Mouse (Mus musculus) heart, postnatal 0 days (tissue): ENCODE measurements around the gene Nav2. TPM values are rescaled to one million over a fixed set of nuclear protein-coding genes. Genes with fewer than 3 reads are reported as not detected.

Experiments used
- ATAC-seq: fragments of 200-750 bp; cut with Nextera tagmentation; 2 replicates; pipeline ENCODE4 v1.8.0; 2017; ENCODE audit warnings: low read depth, moderate number of reproducible peaks, moderate library complexity; ENCODE audit not compliant: insufficient read depth
- DNase-seq: peaks from one replicate; pipeline ENCODE4 v3.0.0-alpha.2; 2016; ENCODE audit warnings: low spot score
- H3K27ac ChIP-seq: fragments of 300-500 bp; sonication (generic); 2 replicates; pipeline ENCODE4 v1.5.1; 2014; ENCODE audit warnings: low read depth, mild to moderate bottlenecking
- H3K27me3 ChIP-seq: fragments of 300-500 bp; sonication (generic); 2 replicates; pipeline ENCODE4 v1.6.1; 2014; ENCODE audit warnings: low read length, mixed read lengths; ENCODE audit not compliant: control insufficient read depth, insufficient read depth
- H3K36me3 ChIP-seq: fragments of 300-500 bp; sonication (generic); replicated peaks from 2 replicates; pipeline ENCODE4 v1.6.1; 2014; ENCODE audit warnings: low read length, mixed read lengths; ENCODE audit not compliant: control insufficient read depth, insufficient read depth
- H3K4me1 ChIP-seq: fragments of 300-500 bp; sonication (generic); 2 replicates; pipeline ENCODE4 v1.6.1; 2014; ENCODE audit warnings: antibody characterized with exemption; ENCODE audit not compliant: control insufficient read depth, insufficient read depth
- H3K4me2 ChIP-seq: fragments of 300-500 bp; sonication (generic); 2 replicates; pipeline ENCODE4 v1.6.1; 2014; ENCODE audit warnings: low read depth, mild to moderate bottlenecking, low read length, moderate library complexity
- H3K4me3 ChIP-seq: fragments of 300-500 bp; sonication (generic); 2 replicates; pipeline ENCODE4 v1.5.1; 2014; ENCODE audit warnings: low read depth, low read length
- H3K9ac ChIP-seq: fragments of 300-500 bp; sonication (generic); replicated peaks from 2 replicates; pipeline ENCODE4 v1.6.1; 2014; ENCODE audit warnings: low read depth, low read length, mixed read lengths
- H3K9me3 ChIP-seq: fragments of 300-500 bp; sonication (generic); replicated peaks from 2 replicates; pipeline ENCODE4 v1.6.1; 2016; ENCODE audit warnings: low read length; ENCODE audit not compliant: control insufficient read depth
- CTCF ChIP-seq: IDR thresholded peaks from 2 replicates; pipeline ENCODE4 v1.5.1; 2016; ENCODE audit warnings: antibody characterized with exemption, control low read depth, low read depth
- EP300 ChIP-seq: IDR thresholded peaks from 2 replicates; pipeline ENCODE4 v1.6.1; 2016; ENCODE audit warnings: antibody characterized with exemption, low read depth
- WGBS: fragments of 180-500 bp; shearing (Covaris S2); extraction: QIAGEN DNeasy Blood & Tissue Kit; methylation state at CpG from one replicate; pipeline ENCODE4 v1.1.7; 2014; 5-methylcytosine and 5-hydroxymethylcytosine counted together
- polyA plus RNA-seq: library from polyadenylated mRNA; unstranded; fragments of >200 nt; fragmentation: Nextera tagmentation; extraction: Ambion mirVana; gene quantifications from 2 replicates; pipeline ENCODE4 v1.2.1, GENCODE M21; 2015
- total RNA-seq: library from RNA; depleted of rRNA; stranded (reverse); fragments of >200 nt; gene quantifications from 2 replicates; pipeline ENCODE4 v1.2.3, GENCODE M21; 2014; ENCODE audit warnings: low replicate concordance

Gene Nav2
- total and polyA plus RNA-seq, 2 experiments from 2014 or later, result 22.8 to 77.9 TPM

DNA sequence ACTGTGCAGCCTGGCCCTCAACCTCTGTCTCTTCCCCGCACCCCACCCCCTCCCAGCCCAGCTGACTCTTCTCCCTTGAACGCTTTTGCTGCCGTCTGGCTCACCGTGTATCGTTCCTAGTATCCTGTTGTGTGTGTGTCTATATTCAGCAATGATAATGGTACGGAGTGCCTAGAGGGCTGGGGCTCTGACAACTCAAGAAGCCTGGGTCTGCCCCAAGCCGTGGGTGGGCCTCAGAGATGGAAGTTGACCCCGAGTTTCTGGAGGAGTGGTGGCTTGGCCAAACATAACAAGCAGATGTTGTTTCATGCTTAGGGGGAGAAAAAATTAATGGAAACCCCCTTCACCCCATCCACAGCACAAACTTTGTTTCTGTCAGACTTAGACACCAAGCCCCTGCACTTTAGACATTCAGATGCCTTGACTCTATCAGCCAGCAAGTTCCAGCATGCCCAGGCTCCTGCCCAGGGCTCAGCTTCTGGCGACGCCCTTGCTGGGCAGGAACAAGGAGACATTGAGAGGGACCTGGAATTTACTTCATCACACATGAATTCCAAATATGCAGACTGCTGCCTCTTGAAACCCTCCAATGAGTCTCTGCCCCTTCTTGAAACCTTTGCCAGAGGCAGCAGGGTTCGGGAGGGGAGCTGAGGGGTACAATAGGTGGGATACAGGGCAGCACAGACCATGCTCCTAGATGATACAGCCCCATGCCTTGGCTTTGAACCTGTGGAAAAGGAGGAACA is 644.9 kb downstream of the Nav2 start:
- Histone ChIP-seq H3K27ac (peak overlapping the region; percentile 62), H3K9me3 (no peaks in the 10 kb centered on the region), H3K4me1 (peaks cover 14% of the 10 kb centered on the region), H3K36me3 (peaks cover 60% of the 10 kb centered on the region), H3K27me3 (no peaks in the 10 kb centered on the region), H3K9ac (peak overlapping the region; percentile 18; the same call in 1 of the 2 replicates), H3K4me3 (no peak overlapping the region), H3K4me2 (no peak overlapping the region)
- ATAC-seq, result no peak
- no peak for DNase-seq
- 19% methylated on average over 11 of the region's 11 CpGs for WGBS
- no peak for TF ChIP-seq CTCF
- TF ChIP-seq EP300, result no peak

DNA sequence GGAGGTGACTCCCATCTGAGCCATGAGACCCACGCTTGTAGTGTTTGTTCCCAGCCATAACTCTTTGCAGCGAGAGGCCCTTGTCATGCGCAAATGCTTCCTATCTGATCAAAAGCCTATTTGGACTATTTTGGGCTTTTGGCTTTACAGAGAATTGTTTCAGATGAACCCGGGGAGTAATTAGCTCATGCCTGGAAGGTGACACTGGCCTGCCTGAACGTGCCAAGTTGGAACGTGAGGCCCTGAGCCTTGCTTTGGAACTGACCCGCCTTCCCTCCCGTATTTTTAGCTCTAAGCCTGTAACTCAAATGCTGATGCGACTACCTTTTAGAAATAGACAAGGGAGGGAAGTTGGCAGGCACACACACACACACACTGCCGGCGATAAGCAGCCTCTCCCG is 649.7 kb downstream of the Nav2 start:
- WGBS, result 28% methylated on average over 12 of the region's 12 CpGs
- peak overlapping the region; percentile 81 for H3K27ac ChIP-seq
- DNase-seq, result peak; percentile 86
- peak; percentile 81 for ATAC-seq
- no peak overlapping the region for H3K9ac ChIP-seq
- H3K4me3 ChIP-seq, result no peak overlapping the region; the same call in 1 of the 2 replicates
- H3K36me3 ChIP-seq, result peaks cover 37% of the 10 kb centered on the region
- TF ChIP-seq EP300, result peak; percentile 70; the same call in 1 of the 2 replicates
- TF ChIP-seq CTCF, result no peak
- peak overlapping the region; percentile 36 for H3K4me2 ChIP-seq
- H3K4me1 ChIP-seq, result peaks cover 35% of the 10 kb centered on the region
- no peaks in the 10 kb centered on the region for H3K9me3 ChIP-seq
- no peaks in the 10 kb centered on the region for H3K27me3 ChIP-seq

DNA sequence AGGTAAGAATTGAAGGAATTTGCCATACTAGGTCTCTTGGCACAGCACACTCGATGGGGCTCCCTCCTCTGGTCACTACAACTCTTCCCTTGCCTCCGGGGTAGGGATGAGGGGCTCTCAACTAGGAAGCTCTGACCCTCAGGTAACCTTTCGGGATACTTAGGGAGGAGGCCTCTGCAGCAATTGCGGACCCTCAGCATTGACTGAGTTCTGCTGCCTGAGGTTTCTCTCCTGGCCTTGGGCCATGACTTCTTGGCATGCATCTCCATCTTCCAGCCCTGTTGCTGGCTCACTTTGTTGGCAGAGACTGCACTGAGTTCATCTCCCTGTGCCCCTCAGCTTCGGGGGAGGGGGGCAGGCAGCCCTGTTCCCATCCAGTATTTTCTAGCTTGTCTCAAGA is 650.4 kb downstream of the Nav2 start:
- TF ChIP-seq CTCF (no peak), EP300 (no peak)
- peak overlapping the region; percentile 36 for H3K4me2 ChIP-seq
- peak overlapping the region; percentile 81 for H3K27ac ChIP-seq
- H3K9me3 ChIP-seq, result no peaks in the 10 kb centered on the region
- ATAC-seq (no peak), DNase-seq (no peak)
- H3K4me3 ChIP-seq, result peak overlapping the region; percentile 5; the same call in 1 of the 2 replicates
- peaks cover 38% of the 10 kb centered on the region for H3K36me3 ChIP-seq
- H3K4me1 ChIP-seq, result peaks cover 33% of the 10 kb centered on the region
- H3K9ac ChIP-seq, result peak overlapping the region; percentile 36; the same call in 1 of the 2 replicates
- no peaks in the 10 kb centered on the region for H3K27me3 ChIP-seq
- WGBS, result 25% methylated on average over 5 of the region's 5 CpGs

DNA sequence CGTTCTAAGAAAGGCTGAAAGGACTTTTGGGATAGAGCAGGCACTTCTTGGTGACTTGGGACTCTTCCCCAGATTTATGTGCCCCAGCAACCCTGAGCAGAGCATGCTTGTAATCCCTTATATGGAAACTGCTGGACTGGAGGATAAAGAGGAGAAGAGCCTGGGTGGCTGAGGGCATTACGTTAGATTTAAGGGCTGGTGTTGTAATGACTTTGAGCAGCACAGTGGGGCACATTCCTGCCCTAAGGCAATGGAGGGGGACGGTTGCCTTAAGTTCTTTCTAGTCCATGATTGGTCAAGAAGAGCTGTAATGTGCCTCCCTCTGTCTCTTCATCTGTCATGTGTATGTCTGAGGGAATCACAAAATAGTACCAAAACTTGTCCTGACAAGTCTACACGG is 651.5 kb downstream of the Nav2 start:
- Histone ChIP-seq H3K4me2 (0 out of 2 replicates have a peak overlapping the region, but pooled peaks have one; percentile 1), H3K36me3 (peaks cover 41% of the 10 kb centered on the region), H3K9me3 (no peaks in the 10 kb centered on the region), H3K4me3 (no peak overlapping the region), H3K9ac (0 out of 2 replicates have a peak overlapping the region, but pooled peaks have one; percentile 36), H3K4me1 (peaks cover 35% of the 10 kb centered on the region), H3K27ac (peak overlapping the region; percentile 81), H3K27me3 (no peaks in the 10 kb centered on the region)
- DNase-seq (no peak), ATAC-seq (no peak)
- TF ChIP-seq CTCF, result no peak
- no peak for TF ChIP-seq EP300
- whole genome bisulfite sequencing, result 55% methylated on average over 4 of the region's 4 CpGs

DNA sequence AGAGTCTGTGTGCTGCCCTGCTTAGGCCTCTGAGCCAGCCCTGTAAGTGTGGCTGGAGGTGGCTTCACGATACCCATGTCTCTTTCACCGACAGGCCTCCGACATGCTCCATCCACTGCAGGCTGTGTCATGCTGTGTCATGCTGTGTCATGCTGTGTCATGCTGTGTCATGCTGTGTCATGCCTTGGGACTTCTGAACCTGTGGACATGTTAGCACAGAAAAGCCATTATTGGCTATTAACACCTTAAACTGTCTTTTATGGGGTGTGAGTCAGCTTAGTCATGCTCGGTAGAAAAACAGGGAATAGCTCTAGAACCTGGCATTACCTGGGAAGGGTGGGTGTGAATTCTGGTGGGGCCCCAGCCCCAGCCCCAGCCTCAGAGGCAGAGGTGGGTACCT is 653.9 kb downstream of the Nav2 start:
- peaks cover 35% of the 10 kb centered on the region for H3K4me1 ChIP-seq
- peaks cover 52% of the 10 kb centered on the region for H3K36me3 ChIP-seq
- peak overlapping the region; percentile 23 for H3K27ac ChIP-seq
- H3K4me2 ChIP-seq, result no peak overlapping the region
- ATAC-seq (no peak), DNase-seq (no peak)
- H3K27me3 ChIP-seq, result no peaks in the 10 kb centered on the region
- no peak overlapping the region for H3K4me3 ChIP-seq
- WGBS, result 80% methylated on average over 4 of the region's 4 CpGs
- no peaks in the 10 kb centered on the region for H3K9me3 ChIP-seq
- TF ChIP-seq EP300, result no peak
- no peak for TF ChIP-seq CTCF
- no peak overlapping the region for H3K9ac ChIP-seq
